Mouse (Mus musculus): ENCODE data around the gene Cdk5rap3.

GRCm38 (mm10) chr11:96928691-96929090 is 12.4 kb upstream of the Cdk5rap3 start:
- TF ChIP-seq CTCF (IDR thresholded peaks at IDR 0.05; ENCODE audit: borderline replicate concordance, insufficient read depth, low read length), result no peak
- TF ChIP-seq POLR2A (IDR thresholded peaks at IDR 0.05; ENCODE audit: low read depth, low read length), result no peak

Data from embryonic fibroblast, embryonic 13.5 days (primary cell).